ENCODE assay signal across 21 mouse cellular contexts in genomic region chr2:38477497-38477873, GRCm38 (mm10). TPM values are rescaled to one million over a fixed set of nuclear protein-coding genes. Genes with fewer than 3 reads are reported as not detected.
DNase-seq lines count a peak whose midpoint lies in the region; ATAC-seq lines count a peak whose summit lies in the region.
"Had no signal": no experiment of that assay in that cellular context is flagged by ENCODE, and none has a peak within 500 bp of the region (broad histone marks: within the 10 kb centered on the region; RNA-seq: fewer than 3 reads in every experiment).

No protein-coding gene starts in this region.

- H3K4me1 ChIP-seq in hindbrain, embryonic 12.5 days: no peaks in the 10 kb centered on the region
- H3K4me1 ChIP-seq in hindbrain, embryonic 10.5 days (replicated peaks): no peaks in the 10 kb centered on the region
- H3K4me1 ChIP-seq in hindbrain, embryonic 14.5 days (replicated peaks; ENCODE audit: control insufficient read depth, insufficient read depth, low read length): peaks cover 9% of the 10 kb centered on the region; the same call in 1 of the 2 replicates
- no peaks in the 10 kb centered on the region for H3K4me1 ChIP-seq in neural tube, embryonic 12.5 days
- H3K4me1 ChIP-seq in neural tube, embryonic 15.5 days: peaks cover 17% of the 10 kb centered on the region
- H3K4me1 ChIP-seq: embryonic facial prominence, embryonic 10.5 days; embryonic facial prominence, embryonic 13.5 days; forebrain, embryonic 12.5 days; forebrain, embryonic 15.5 days had no signal

- 0 out of 2 replicates have a peak, but pooled peaks have one; percentile 48 for ATAC-seq in hindbrain, embryonic 12.5 days (ENCODE audit: low FRiP score)
- peak; percentile 59; the same call in 1 of the 2 replicates for ATAC-seq in hindbrain, embryonic 14.5 days (ENCODE audit: low FRiP score)
- peak; percentile 76 for ATAC-seq in neural tube, embryonic 12.5 days (ENCODE audit: low FRiP score, low read depth)
- peak; percentile 86 for ATAC-seq in neural tube, embryonic 15.5 days (ENCODE audit: low FRiP score)
- ATAC-seq: activated CD4-positive, CD25-positive, alpha-beta regulatory T cell, adult 4 months; forebrain, embryonic 15.5 days had no signal

- no peaks in the 10 kb centered on the region for H3K27me3 ChIP-seq in hindbrain, embryonic 12.5 days
- H3K27me3 ChIP-seq in hindbrain, embryonic 10.5 days (ENCODE audit: insufficient read depth, poor library complexity, severe bottlenecking): no peaks in the 10 kb centered on the region
- no peaks in the 10 kb centered on the region for H3K27me3 ChIP-seq in hindbrain, embryonic 14.5 days (ENCODE audit: control insufficient read depth, insufficient read depth, low read length)
- H3K27me3 ChIP-seq in neural tube, embryonic 12.5 days (replicated peaks): no peaks in the 10 kb centered on the region
- no peaks in the 10 kb centered on the region for H3K27me3 ChIP-seq in neural tube, embryonic 15.5 days (replicated peaks)
- H3K27me3 ChIP-seq: embryonic facial prominence, embryonic 13.5 days; forebrain, embryonic 12.5 days; forebrain, embryonic 15.5 days had no signal

- H3K9ac ChIP-seq in hindbrain, embryonic 12.5 days: no peak overlapping the region
- H3K9ac ChIP-seq in hindbrain, embryonic 14.5 days: no peak overlapping the region
- no peak overlapping the region for H3K9ac ChIP-seq in neural tube, embryonic 12.5 days
- H3K9ac ChIP-seq in neural tube, embryonic 15.5 days (replicated peaks): no peak overlapping the region
- H3K9ac ChIP-seq: embryonic facial prominence, embryonic 13.5 days; forebrain, embryonic 12.5 days; forebrain, embryonic 15.5 days had no signal

- no peak for DNase-seq in hindbrain, embryonic 10.5 days (ENCODE audit: low spot score)
- DNase-seq in hindbrain, embryonic 14.5 days (ENCODE audit: low spot score): no peak
- DNase-seq in spleen, postnatal 10 days (ENCODE audit: low spot score in 2 of 2): no peak
- DNase-seq in layer of hippocampus, adult 9-11 months: no peak
- DNase-seq: adrenal gland, adult 8-10 months; adrenal gland, postnatal 25 days; cerebellum, adult 11-12 months; cerebellum, adult 8-10 months; cerebellum, postnatal 10 days; cerebellum, postnatal 36 days; embryo, embryonic 11 days; gastrocnemius, postnatal 25 days had no signal

- H3K9me3 ChIP-seq in hindbrain, embryonic 12.5 days (replicated peaks): no peaks in the 10 kb centered on the region
- no peaks in the 10 kb centered on the region for H3K9me3 ChIP-seq in hindbrain, embryonic 10.5 days
- H3K9me3 ChIP-seq in hindbrain, embryonic 14.5 days (ENCODE audit: control insufficient read depth, low read length): no peaks in the 10 kb centered on the region
- no peaks in the 10 kb centered on the region for H3K9me3 ChIP-seq in neural tube, embryonic 12.5 days
- no peaks in the 10 kb centered on the region for H3K9me3 ChIP-seq in neural tube, embryonic 15.5 days (replicated peaks)
- H3K9me3 ChIP-seq: embryonic facial prominence, embryonic 13.5 days; forebrain, embryonic 15.5 days had no signal

- WGBS in hindbrain, embryonic 12.5 days: 79% methylated on average over 9 of the region's 9 CpGs
- WGBS in hindbrain, embryonic 10.5 days: 92% methylated on average over 9 of the region's 9 CpGs
- 64% methylated on average over 9 of the region's 9 CpGs for WGBS in hindbrain, embryonic 14.5 days
- 62% methylated on average over 9 of the region's 9 CpGs for WGBS in neural tube, embryonic 12.5 days
- WGBS in neural tube, embryonic 15.5 days: 39% methylated on average over 9 of the region's 9 CpGs

- no peaks in the 10 kb centered on the region for H3K36me3 ChIP-seq in hindbrain, embryonic 12.5 days
- no peaks in the 10 kb centered on the region for H3K36me3 ChIP-seq in hindbrain, embryonic 10.5 days
- no peaks in the 10 kb centered on the region for H3K36me3 ChIP-seq in hindbrain, embryonic 14.5 days (replicated peaks; ENCODE audit: control insufficient read depth, insufficient read depth)
- no peaks in the 10 kb centered on the region for H3K36me3 ChIP-seq in neural tube, embryonic 12.5 days
- no peaks in the 10 kb centered on the region for H3K36me3 ChIP-seq in neural tube, embryonic 15.5 days
- H3K36me3 ChIP-seq: embryonic facial prominence, embryonic 10.5 days; embryonic facial prominence, embryonic 13.5 days; forebrain, embryonic 12.5 days; forebrain, embryonic 15.5 days had no signal

- no peak overlapping the region for H3K4me3 ChIP-seq in hindbrain, embryonic 12.5 days
- H3K4me3 ChIP-seq in hindbrain, embryonic 10.5 days: no peak overlapping the region
- no peak overlapping the region for H3K4me3 ChIP-seq in hindbrain, embryonic 14.5 days (replicated peaks; ENCODE audit: low read length)
- no peak overlapping the region for H3K4me3 ChIP-seq in neural tube, embryonic 12.5 days
- no peak overlapping the region for H3K4me3 ChIP-seq in neural tube, embryonic 15.5 days (replicated peaks)
- H3K4me3 ChIP-seq: embryonic facial prominence, embryonic 10.5 days; embryonic facial prominence, embryonic 13.5 days; erythroblast, embryonic 14.5 days; forebrain, embryonic 12.5 days; forebrain, embryonic 15.5 days had no signal

- no peak overlapping the region for H3K27ac ChIP-seq in hindbrain, embryonic 12.5 days
- H3K27ac ChIP-seq in hindbrain, embryonic 10.5 days: no peak overlapping the region
- H3K27ac ChIP-seq in hindbrain, embryonic 14.5 days: no peak overlapping the region
- H3K27ac ChIP-seq in neural tube, embryonic 12.5 days: no peak overlapping the region
- H3K27ac ChIP-seq in neural tube, embryonic 15.5 days (replicated peaks): no peak overlapping the region
- H3K27ac ChIP-seq: embryonic facial prominence, embryonic 10.5 days; embryonic facial prominence, embryonic 13.5 days; forebrain, embryonic 12.5 days; forebrain, embryonic 15.5 days had no signal

- no peak overlapping the region for H3K4me2 ChIP-seq in hindbrain, embryonic 12.5 days (replicated peaks)
- no peak overlapping the region for H3K4me2 ChIP-seq in hindbrain, embryonic 14.5 days (replicated peaks)
- H3K4me2 ChIP-seq in neural tube, embryonic 12.5 days (replicated peaks): no peak overlapping the region
- H3K4me2 ChIP-seq in neural tube, embryonic 15.5 days: no peak overlapping the region
- H3K4me2 ChIP-seq: embryonic facial prominence, embryonic 13.5 days; forebrain, embryonic 12.5 days; forebrain, embryonic 15.5 days had no signal

RNA-seq across cellular contexts. Expression of gene Nek6, which starts 34.0 kb away (rescaled TPM):
- polyA plus RNA-seq in hindbrain, embryonic 12.5 days (2016; fragmentation: Nextera tagmentation; extraction: Ambion mirVana): 85.7 and 94.8 TPM in 2 replicates
- polyA plus RNA-seq in hindbrain, embryonic 10.5 days (2016; fragmentation: Nextera tagmentation; extraction: Ambion mirVana): 68.8 and 77.5 TPM in 2 replicates
- 55.0 and 58.4 TPM in 2 replicates for polyA plus RNA-seq in hindbrain, embryonic 14.5 days (2014; fragmentation: Nextera tagmentation; extraction: Ambion mirVana)
- 70.7 and 74.6 TPM in 2 replicates for polyA plus RNA-seq in neural tube, embryonic 12.5 days (2016; fragmentation: Nextera tagmentation; extraction: Ambion mirVana)
- polyA plus RNA-seq in neural tube, embryonic 15.5 days (2015; fragmentation: Nextera tagmentation; extraction: Ambion mirVana): 51.0 and 57.5 TPM in 2 replicates
